Mouse (Mus musculus) liver, adult 2 months (tissue): ENCODE data around the gene Alg3.

Experiments
- CTCF ChIP-seq: fragments of 200-500 bp; IDR thresholded peaks from 2 replicates; pipeline ENCODE4 v1.5.1; 2011; ENCODE audit warnings: low read depth, low read length, control low read depth
- POLR2A ChIP-seq: fragments of 200-500 bp; IDR thresholded peaks from 2 replicates; pipeline ENCODE4 v1.6.1; 2011; ENCODE audit warnings: low read length, control low read depth; ENCODE audit not compliant: insufficient read depth; ENCODE audit errors: extremely low read depth

DNA sequence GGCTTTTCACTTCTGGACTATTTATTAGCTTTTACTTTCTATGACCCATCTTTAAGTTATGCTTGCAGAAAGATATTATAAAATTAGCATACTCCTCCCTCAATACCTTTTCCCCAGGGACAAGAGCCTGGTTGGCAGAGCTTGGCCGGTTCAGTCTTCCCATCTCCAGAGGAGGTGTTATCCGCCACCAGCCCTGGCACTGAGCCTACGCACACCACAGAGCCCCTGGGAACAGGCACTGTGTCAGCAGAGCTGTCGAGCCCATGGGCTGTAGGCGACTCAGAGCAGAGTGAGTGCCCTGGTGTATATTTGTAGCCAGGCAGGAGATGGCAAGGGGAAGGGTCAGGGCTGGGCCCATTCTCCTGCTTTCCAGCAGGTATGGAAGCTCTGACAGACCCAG, 11.0 kb downstream of the Alg3 start:
- TF ChIP-seq CTCF (no peak), POLR2A (no peak)
